Mouse (Mus musculus) CH12.LX (cell line): Measurements from ENCODE around the gene Sec22b. TPM values are rescaled to one million over a fixed set of nuclear protein-coding genes. Genes with fewer than 3 reads are reported as not detected.

Experiments
- DNase-seq: peaks from one replicate; pipeline ENCODE4 v3.0.0-alpha.2; 2013; ENCODE audit errors: extremely low read depth
- H3K27ac ChIP-seq: 2 replicates; pipeline ENCODE4 v1.5.1; 2012; ENCODE audit warnings: low read depth, mild to moderate bottlenecking, control low read depth, moderate library complexity; ENCODE audit not compliant: insufficient read depth
- H3K27me3 ChIP-seq: replicated peaks from 2 replicates; pipeline ENCODE3; 2012; ENCODE audit warnings: inconsistent platforms
- H3K36me3 ChIP-seq, 2 experiments: replicated peaks in 1 of 2; 2 replicates each; pipeline versions ENCODE3 to v1.6.1; 2012; ENCODE audit warnings: inconsistent platforms in 1 of 2, low read length in 1 of 2, mild to moderate bottlenecking in 1 of 2, mixed read lengths in 1 of 2, moderate library complexity in 1 of 2; ENCODE audit not compliant: control insufficient read depth in 1 of 2, insufficient read depth in 1 of 2
- H3K4me1 ChIP-seq, 2 experiments: 2 replicates each; pipeline ENCODE4 v1.6.1; 2012; ENCODE audit warnings: inconsistent platforms in 1 of 2, moderate library complexity in 1 of 2; ENCODE audit not compliant: insufficient read depth in 2 of 2, control insufficient read depth in 1 of 2
- H3K4me2 ChIP-seq: 2 replicates; pipeline ENCODE4 v1.6.1; 2012; ENCODE audit warnings: low read depth, mild to moderate bottlenecking, control low read depth; ENCODE audit not compliant: poor library complexity, insufficient read depth, severe bottlenecking
- H3K4me3 ChIP-seq, 3 experiments: fragments of 150-350 bp in 1 of 3; sonication (generic) in 1 of 3; replicated peaks in 1 of 3; 2 replicates each; pipeline versions ENCODE3 to v1.5.1; 2011 to 2012; ENCODE audit warnings: low read depth in 2 of 3, low read length in 2 of 3, mild to moderate bottlenecking in 2 of 3, moderate library complexity in 2 of 3, control low read depth in 1 of 3, improper control_type of control experiment in 1 of 3, inconsistent platforms in 1 of 3, mixed read lengths in 1 of 3; ENCODE audit not compliant: poor library complexity in 1 of 3
- H3K79me2 ChIP-seq: replicated peaks from 2 replicates; pipeline ENCODE4 v1.6.1; 2012; ENCODE audit warnings: mild to moderate bottlenecking, moderate library complexity; ENCODE audit not compliant: control insufficient read depth, poor library complexity, insufficient read depth, severe bottlenecking; ENCODE audit errors: extremely low read depth
- H3K9ac ChIP-seq: 2 replicates; pipeline ENCODE4 v1.6.1; 2012; ENCODE audit warnings: low read depth, mild to moderate bottlenecking, control low read depth, moderate library complexity; ENCODE audit not compliant: insufficient read depth
- H3K9me3 ChIP-seq: replicated peaks from 2 replicates; pipeline ENCODE3; 2012; ENCODE audit warnings: low read length, inconsistent platforms, mixed read lengths
- BHLHE40 ChIP-seq: IDR thresholded peaks from 2 replicates; pipeline ENCODE4 v1.6.1; 2011; ENCODE audit warnings: mild to moderate bottlenecking, low read depth, low read length, improper control_type of control experiment
- CHD2 ChIP-seq: IDR thresholded peaks from 2 replicates; pipeline ENCODE4 v1.6.1; 2011; ENCODE audit warnings: low read length, improper control_type of control experiment
- CTCF ChIP-seq, 2 experiments: IDR thresholded peaks in 1 of 2; conservative IDR thresholded peaks in 1 of 2; 2 replicates each; pipeline ENCODE4 v1.5.1; 2011 to 2012; ENCODE audit warnings: low read depth in 2 of 2, low read length in 2 of 2, improper control_type of control experiment in 1 of 2, inconsistent platforms in 1 of 2, mild to moderate bottlenecking in 1 of 2, moderate library complexity in 1 of 2
- E2F4 ChIP-seq: IDR thresholded peaks from 2 replicates; pipeline ENCODE4 v1.6.1; 2011; ENCODE audit warnings: low read depth, low read length, improper control_type of control experiment; ENCODE audit not compliant: insufficient replicate concordance
- ELF1 ChIP-seq: IDR thresholded peaks from 2 replicates; pipeline ENCODE4 v1.6.1; 2014; ENCODE audit warnings: low read depth, mild to moderate bottlenecking, inconsistent platforms, low read length, improper control_type of control experiment
- EP300 ChIP-seq: IDR thresholded peaks from 2 replicates; pipeline ENCODE4 v1.6.1; 2011; ENCODE audit warnings: low read length, improper control_type of control experiment
- ETS1 ChIP-seq: conservative IDR thresholded peaks from 2 replicates; pipeline ENCODE4 v1.6.1; 2012; ENCODE audit warnings: low read depth, mild to moderate bottlenecking, inconsistent platforms, low read length, improper control_type of control experiment, moderate library complexity
- IRF4 ChIP-seq: IDR thresholded peaks from 2 replicates; pipeline ENCODE4 v1.6.1; 2014; ENCODE audit warnings: low read depth, mild to moderate bottlenecking, inconsistent platforms, low read length, improper control_type of control experiment
- JUND ChIP-seq: conservative IDR thresholded peaks from 2 replicates; pipeline ENCODE4 v1.6.1; 2011; ENCODE audit warnings: low read depth, low read length, improper control_type of control experiment
- KAT2A ChIP-seq: IDR thresholded peaks from 2 replicates; pipeline ENCODE4 v1.6.1; 2012; ENCODE audit warnings: low read length, improper control_type of control experiment, inconsistent platforms; ENCODE audit not compliant: insufficient replicate concordance
- MAFK ChIP-seq: IDR thresholded peaks from 2 replicates; pipeline ENCODE4 v1.6.1; 2011; ENCODE audit warnings: low read length, improper control_type of control experiment; ENCODE audit not compliant: insufficient replicate concordance
- MAZ ChIP-seq: IDR thresholded peaks from 2 replicates; pipeline ENCODE4 v1.6.1; 2012; ENCODE audit warnings: low read depth, mild to moderate bottlenecking, inconsistent platforms, low read length, improper control_type of control experiment, moderate library complexity
- MEF2A ChIP-seq: IDR thresholded peaks from 2 replicates; pipeline ENCODE4 v1.6.1; 2014; ENCODE audit warnings: low read depth, mild to moderate bottlenecking, inconsistent platforms, low read length, improper control_type of control experiment, borderline replicate concordance
- MYC ChIP-seq: IDR thresholded peaks from 2 replicates; pipeline ENCODE4 v1.6.1; 2011; ENCODE audit warnings: low read depth, mild to moderate bottlenecking, improper control_type of control experiment, low read length
- NRF1 ChIP-seq: IDR thresholded peaks from 2 replicates; pipeline ENCODE4 v1.6.1; 2014; ENCODE audit warnings: low read depth, mild to moderate bottlenecking, inconsistent platforms, low read length, improper control_type of control experiment, moderate library complexity
- PAX5 ChIP-seq: IDR thresholded peaks from 2 replicates; pipeline ENCODE4 v1.6.1; 2012; ENCODE audit warnings: low read length, inconsistent platforms, mixed read lengths
- POLR2AphosphoS2 ChIP-seq: IDR thresholded peaks from 2 replicates; pipeline ENCODE4 v1.6.1; 2011; ENCODE audit warnings: low read depth, low read length, improper control_type of control experiment
- RCOR1 ChIP-seq: conservative IDR thresholded peaks from 2 replicates; pipeline ENCODE4 v1.6.1; 2012; ENCODE audit warnings: low read depth, mild to moderate bottlenecking, inconsistent platforms, low read length, improper control_type of control experiment
- SIN3A ChIP-seq: IDR thresholded peaks from 2 replicates; pipeline ENCODE4 v1.6.1; 2012; ENCODE audit warnings: low read length, improper control_type of control experiment, inconsistent platforms
- SMC3 ChIP-seq: IDR thresholded peaks from 2 replicates; pipeline ENCODE4 v1.6.1; 2011; ENCODE audit warnings: low read depth, low read length, improper control_type of control experiment
- USF1 ChIP-seq: IDR thresholded peaks from 2 replicates; pipeline ENCODE4 v1.6.1; 2014; ENCODE audit warnings: low read depth, mild to moderate bottlenecking, inconsistent platforms, low read length, improper control_type of control experiment
- ZC3H11A ChIP-seq: IDR thresholded peaks from 2 replicates; pipeline ENCODE4 v1.6.1; 2012; ENCODE audit warnings: low read depth, mild to moderate bottlenecking, inconsistent platforms, low read length, improper control_type of control experiment
- ZNF384 ChIP-seq: IDR thresholded peaks from 2 replicates; pipeline ENCODE4 v1.6.1; 2012; ENCODE audit warnings: low read depth, low read length, improper control_type of control experiment, inconsistent platforms
- dilution Hi-C: fragments of 300-500 bp; cut with MboI; formaldehyde crosslinking; loops from 2 replicates; pipeline ENCODE4 v1.14.3; 2020; ENCODE audit warnings: low sequenced_read_pairs; ENCODE audit not compliant: extremely low pct_unique_long_range_greater_than_20kb, extremely low pct_ligation_motif_present
- in situ Hi-C: fragments of 300-500 bp; cut with MboI; formaldehyde crosslinking; loops from 3 replicates; pipeline ENCODE4 v1.14.3; 2019; ENCODE audit warnings: low sequenced_read_pairs, low pct_ligation_motif_present, low pct_unique_long_range_greater_than_20kb, mixed read lengths
- polyA plus RNA-seq: library from polyadenylated mRNA; unstranded; fragments of >175 nt; gene quantifications from 2 replicates; pipeline ENCODE4 v1.2.1, GENCODE M21; 2012; ENCODE audit warnings: low read depth; ENCODE audit not compliant: insufficient read length
- total RNA-seq, 2 experiments: library from RNA; depleted of rRNA; stranded (reverse); fragments of 300-350 nt in 1 of 2; fragments of >200 nt in 1 of 2; gene quantifications; 2 replicates each; pipeline ENCODE4 v1.2.3; 2012 to 2014

Sec22b gene
- total and polyA plus RNA-seq, 3 experiments: 42.6 to 82.8 (median 82.4) TPM

- Histone ChIP-seq H3K27ac (no peak overlapping the region), H3K4me3 (no peak overlapping the region), H3K9me3 (peaks cover 16% of the 10 kb centered on the region), H3K36me3 (no peaks in the 10 kb centered on the region), H3K27me3 (peaks cover under 1% of the 10 kb centered on the region), H3K4me2 (no peak overlapping the region), H3K9ac (no peak overlapping the region), H3K4me1 (peaks cover 5 to 50% of the 10 kb centered on the region in 2 experiments), H3K79me2 (no peaks in the 10 kb centered on the region)
- TF ChIP-seq RCOR1 (no peak), CHD2 (no peak), BHLHE40 (no peak), KAT2A (no peak), MAZ (no peak), ZC3H11A (no peak), E2F4 (no peak), NRF1 (no peak), CTCF (conservative IDR thresholded peaks at IDR 0.05 in 1 of 2, IDR thresholded peaks at IDR 0.05 in 1 of 2; ENCODE audit: low read depth in 2 of 2, low read length in 2 of 2) (no peak), ELF1 (no peak), IRF4 (no peak), PAX5 (no peak), EP300 (no peak), MYC (no peak), SIN3A (no peak), ZNF384 (no peak), MEF2A (no peak), JUND (no peak), POLR2AphosphoS2 (no peak), SMC3 (no peak)
- in situ Hi-C loops (no loop called here), dilution Hi-C loops (no loop called here)
- no peak for DNase-seq
These were observed 55.3 kb downstream of the Sec22b start for GRCm38 (mm10) chr3:97956322-97956721.

- no peak overlapping the region for H3K4me3 ChIP-seq
- H3K36me3 ChIP-seq: no peaks in the 10 kb centered on the region
- no peak for DNase-seq
- no peak overlapping the region for H3K4me2 ChIP-seq
- in situ Hi-C loops (no loop called here), dilution Hi-C loops (no loop called here)
- TF ChIP-seq ETS1 (peak; percentile 43; the same call in 1 of the 2 replicates), MYC (no peak), BHLHE40 (peak; percentile 45), MEF2A (peak; percentile 80), RCOR1 (0 out of 2 replicates have a peak, but pooled peaks have one; percentile 29), MAZ (0 out of 2 replicates have a peak, but pooled peaks have one; percentile 28), USF1 (no peak), ZNF384 (peak; percentile 75), EP300 (peak; percentile 48), MAFK (0 out of 2 replicates have a peak, but pooled peaks have one; percentile 15)
- peaks cover 5 to 56% of the 10 kb centered on the region in 2 experiments for H3K4me1 ChIP-seq
- peaks cover 2% of the 10 kb centered on the region for H3K27me3 ChIP-seq
- no peak overlapping the region for H3K27ac ChIP-seq
- H3K9ac ChIP-seq: no peak overlapping the region
- no peaks in the 10 kb centered on the region for H3K79me2 ChIP-seq
- peaks cover 16% of the 10 kb centered on the region for H3K9me3 ChIP-seq
These were observed 55.9 kb downstream of the Sec22b start for GRCm38 (mm10) chr3:97956926-97957325.
